Mouse (Mus musculus) intestine, embryonic 15.5 days (tissue): Measurements from ENCODE around the gene Nt5dc2. TPM values are rescaled to one million over a fixed set of nuclear protein-coding genes. Genes with fewer than 3 reads are reported as not detected.

Experiments used
- ATAC-seq: fragments of 200-750 bp; cut with Nextera tagmentation; 2 replicates; pipeline ENCODE4 v1.8.0; 2017; ENCODE audit warnings: moderate TSS enrichment, moderate library complexity
- H3K27ac ChIP-seq: fragments of 300-500 bp; sonication (generic); 2 replicates; pipeline ENCODE4 v1.5.1; 2015; ENCODE audit warnings: mild to moderate bottlenecking, inconsistent platforms
- H3K27me3 ChIP-seq: fragments of 300-500 bp; sonication (generic); replicated peaks from 2 replicates; pipeline ENCODE4 v1.6.1; 2015; ENCODE audit warnings: inconsistent platforms
- H3K36me3 ChIP-seq: fragments of 300-500 bp; sonication (generic); 2 replicates; pipeline ENCODE4 v1.6.1; 2015; ENCODE audit warnings: inconsistent platforms
- H3K4me1 ChIP-seq: fragments of 300-500 bp; sonication (generic); replicated peaks from 2 replicates; pipeline ENCODE4 v1.6.1; 2015; ENCODE audit warnings: inconsistent platforms
- H3K4me2 ChIP-seq: fragments of 300-500 bp; sonication (generic); replicated peaks from 2 replicates; pipeline ENCODE4 v1.6.1; 2015; ENCODE audit warnings: mild to moderate bottlenecking, inconsistent platforms
- H3K4me3 ChIP-seq: fragments of 300-500 bp; sonication (generic); replicated peaks from 2 replicates; pipeline ENCODE4 v1.5.1; 2015; ENCODE audit warnings: inconsistent platforms
- H3K9ac ChIP-seq: fragments of 300-500 bp; sonication (generic); 2 replicates; pipeline ENCODE4 v1.6.1; 2015; ENCODE audit warnings: inconsistent platforms
- H3K9me3 ChIP-seq: fragments of 300-500 bp; sonication (generic); 2 replicates; pipeline ENCODE4 v1.6.1; 2016; ENCODE audit warnings: inconsistent platforms
- WGBS: fragments of 180-500 bp; shearing (Covaris S2); methylation state at CpG from one replicate; pipeline ENCODE4 v1.1.7; 2015; 5-methylcytosine and 5-hydroxymethylcytosine counted together
- polyA plus RNA-seq: library from polyadenylated mRNA; unstranded; fragments of >200 nt; fragmentation: Nextera tagmentation; extraction: Ambion mirVana; gene quantifications from 2 replicates; pipeline ENCODE4 v1.2.1, GENCODE M21; 2015

The Nt5dc2 gene
- polyA plus RNA-seq, 1 experiment from 2014 or later: 261 TPM

DNA sequence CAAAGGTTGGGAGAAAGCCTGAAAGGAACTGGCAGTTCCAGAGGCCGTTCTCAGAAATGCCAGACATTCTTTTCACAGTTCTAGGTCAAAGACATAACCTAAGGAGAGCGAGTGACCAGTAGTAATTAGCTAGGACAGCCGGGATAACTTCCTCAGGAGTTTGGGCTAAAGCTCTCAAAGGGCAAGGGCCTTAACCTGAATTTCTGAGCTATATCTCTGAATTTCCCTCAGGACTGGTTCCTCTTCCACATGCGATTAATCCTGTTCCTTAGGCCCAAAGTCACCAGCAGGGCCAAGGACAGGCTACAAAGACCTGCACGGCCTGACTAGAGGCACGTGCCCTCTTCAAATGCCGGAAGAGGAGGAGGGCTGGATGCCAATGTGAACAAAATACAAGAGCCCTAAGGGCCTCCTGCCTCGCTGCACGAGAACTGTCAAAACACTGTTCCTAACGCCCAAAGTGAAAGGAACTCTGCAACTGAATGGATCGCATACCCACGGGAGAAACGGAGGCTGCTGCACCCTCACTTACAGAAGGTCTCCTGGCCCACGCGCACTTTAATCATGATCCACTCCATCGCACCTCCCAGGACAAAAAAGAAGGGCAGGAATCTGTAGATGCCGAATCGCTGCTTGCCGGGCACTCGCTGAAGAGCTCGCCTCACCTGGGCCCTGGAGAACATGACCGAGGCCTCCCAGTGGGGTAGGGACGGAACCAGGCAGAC, 2.6 kb upstream of the Nt5dc2 start:
- peaks cover 31% of the 10 kb centered on the region for H3K4me1 ChIP-seq

DNA sequence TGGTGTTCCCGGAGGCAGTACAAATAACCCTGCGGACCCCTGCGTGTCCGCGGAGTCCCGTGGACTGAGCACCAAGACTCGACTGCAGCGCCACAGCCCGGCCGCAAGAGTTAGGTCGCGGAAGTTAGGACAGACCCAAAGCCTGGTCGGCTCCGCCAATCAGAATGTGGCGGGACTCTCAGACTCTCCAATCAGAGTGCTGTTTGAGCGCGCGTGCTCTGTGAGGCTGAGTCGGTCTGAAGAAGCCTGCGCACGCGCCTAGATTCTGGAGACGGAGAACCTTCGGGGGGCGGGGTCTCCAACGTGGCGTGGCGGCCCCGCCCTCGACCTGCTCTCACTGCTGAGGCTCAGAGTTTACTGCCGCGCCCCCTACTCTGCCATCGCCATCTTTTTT, 2.0 kb upstream of the Nt5dc2 start, which contains the start of gene Smim4:
Smim4 (minus strand) TSS at position 131 of the 394 bp plus-strand sequence.
- peak within 1 kb of the TSS; percentile 76 for H3K9ac ChIP-seq
- ATAC-seq: peak; percentile 93
- peak within 1 kb of the TSS; percentile 63 for H3K4me3 ChIP-seq
- H3K9me3 ChIP-seq: no peaks in the 10 kb centered on the region
- H3K36me3 ChIP-seq: no peaks in the 10 kb centered on the region
- peak within 1 kb of the TSS; percentile 85 for H3K4me2 ChIP-seq
- under 1% methylated on average over 33 of the region's 33 CpGs for WGBS
- peak within 1 kb of the TSS; percentile 89 for H3K27ac ChIP-seq
- H3K27me3 ChIP-seq: no peaks in the 10 kb centered on the region
- H3K4me1 ChIP-seq: peaks cover 35% of the 10 kb centered on the region

More for the DNA sequence above, 2.6 kb upstream of the Nt5dc2 start:
- Histone ChIP-seq H3K27me3 (no peaks in the 10 kb centered on the region), H3K36me3 (no peaks in the 10 kb centered on the region), H3K9ac (peak overlapping the region; percentile 76), H3K4me3 (peak overlapping the region; percentile 63), H3K27ac (peak overlapping the region; percentile 80), H3K4me2 (peak overlapping the region; percentile 85), H3K9me3 (no peaks in the 10 kb centered on the region)
- 0 out of 2 replicates have a peak, but pooled peaks have one; percentile 13 for ATAC-seq
- WGBS: under 1% methylated on average over 23 of the region's 23 CpGs

DNA sequence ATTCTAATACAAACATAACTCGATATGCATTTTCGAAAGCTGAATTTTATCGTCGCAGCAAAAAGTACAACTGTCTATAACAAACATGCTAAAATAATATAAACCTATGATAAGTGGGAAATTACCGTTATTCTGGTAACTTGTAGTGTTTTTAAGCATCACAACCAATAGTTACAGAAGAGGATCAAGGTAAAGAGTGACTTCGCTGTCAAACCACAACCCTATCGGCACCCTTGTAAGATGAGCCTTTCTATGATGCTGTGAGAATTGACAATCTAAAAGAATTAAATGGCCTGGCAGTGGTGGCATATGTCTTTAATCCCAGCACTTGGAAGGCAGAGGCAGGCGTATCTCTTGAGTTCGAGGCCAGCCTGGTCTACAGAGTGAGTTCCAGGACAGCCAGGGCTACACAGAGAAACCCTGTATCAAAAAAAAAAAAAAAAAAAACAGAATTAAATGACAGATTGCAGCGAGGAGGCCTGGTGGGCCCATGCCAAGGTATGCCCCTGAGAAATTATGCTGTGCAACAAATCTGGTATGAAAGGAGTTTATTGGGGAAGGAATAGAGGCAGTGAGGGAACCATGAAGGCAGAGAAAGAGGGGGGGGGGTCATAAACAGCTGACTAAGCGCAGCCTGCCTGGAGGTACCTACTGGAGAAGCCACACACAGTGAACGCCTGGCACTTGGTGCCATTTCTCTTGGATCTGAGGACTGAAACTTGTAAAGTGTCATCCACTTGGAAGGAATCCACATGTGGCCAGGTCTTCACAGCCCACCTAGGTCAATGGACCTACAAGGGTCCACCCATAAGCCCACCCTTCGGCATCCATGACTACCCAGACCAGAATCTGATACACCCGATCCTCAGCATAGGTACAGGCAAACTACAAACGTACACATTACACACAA, 1.3 kb upstream of the Nt5dc2 start:
- H3K36me3 ChIP-seq: peaks cover 3% of the 10 kb centered on the region; the same call in 1 of the 2 replicates
- 67% methylated on average over 15 of the region's 15 CpGs for WGBS
- peaks cover 42% of the 10 kb centered on the region for H3K4me1 ChIP-seq
- H3K27ac ChIP-seq: peak overlapping the region; percentile 89
- no peak overlapping the region for H3K9ac ChIP-seq
- H3K27me3 ChIP-seq: no peaks in the 10 kb centered on the region
- no peaks in the 10 kb centered on the region for H3K9me3 ChIP-seq
- peak overlapping the region; percentile 63 for H3K4me3 ChIP-seq
- peak overlapping the region; percentile 85 for H3K4me2 ChIP-seq
- ATAC-seq: no peak

DNA sequence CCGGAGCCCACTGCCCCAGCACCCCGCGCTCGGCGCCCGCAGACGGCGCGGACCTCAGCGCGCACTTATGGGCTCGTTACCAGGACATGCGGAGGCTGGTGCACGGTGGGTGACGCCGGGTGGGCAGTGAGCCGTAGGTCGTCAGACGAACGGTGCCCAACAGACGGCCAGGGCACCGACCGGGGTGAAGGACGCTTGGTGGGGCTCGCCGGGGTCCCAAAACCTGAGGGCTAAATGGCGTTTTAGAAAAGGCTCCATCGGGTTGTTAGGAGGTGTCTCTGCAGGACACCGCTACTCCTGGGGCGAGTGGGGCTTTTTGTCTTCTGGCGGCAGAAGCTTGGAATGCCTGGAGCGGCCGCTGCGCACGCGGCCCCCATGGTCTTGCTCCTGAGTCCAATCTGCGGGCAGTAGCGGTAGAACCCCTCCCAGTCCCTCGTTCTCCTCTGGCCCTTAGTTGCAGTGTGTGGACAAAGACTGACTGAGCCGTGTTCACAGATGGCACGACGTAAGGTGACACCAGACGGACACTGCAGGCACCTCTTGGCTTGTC, 494 bp downstream of the Nt5dc2 start:
- peak; percentile 6 for ATAC-seq
- H3K9ac ChIP-seq: peak overlapping the region; percentile 90
- peak overlapping the region; percentile 84 for H3K4me3 ChIP-seq
- H3K27ac ChIP-seq: peak overlapping the region; percentile 89; the same call in 1 of the 2 replicates
- WGBS: under 1% methylated on average over 43 of the region's 43 CpGs
- peak overlapping the region; percentile 85 for H3K4me2 ChIP-seq
- H3K9me3 ChIP-seq: no peaks in the 10 kb centered on the region
- H3K27me3 ChIP-seq: no peaks in the 10 kb centered on the region
- H3K36me3 ChIP-seq: peaks cover 18% of the 10 kb centered on the region
- peaks cover 41% of the 10 kb centered on the region for H3K4me1 ChIP-seq

DNA sequence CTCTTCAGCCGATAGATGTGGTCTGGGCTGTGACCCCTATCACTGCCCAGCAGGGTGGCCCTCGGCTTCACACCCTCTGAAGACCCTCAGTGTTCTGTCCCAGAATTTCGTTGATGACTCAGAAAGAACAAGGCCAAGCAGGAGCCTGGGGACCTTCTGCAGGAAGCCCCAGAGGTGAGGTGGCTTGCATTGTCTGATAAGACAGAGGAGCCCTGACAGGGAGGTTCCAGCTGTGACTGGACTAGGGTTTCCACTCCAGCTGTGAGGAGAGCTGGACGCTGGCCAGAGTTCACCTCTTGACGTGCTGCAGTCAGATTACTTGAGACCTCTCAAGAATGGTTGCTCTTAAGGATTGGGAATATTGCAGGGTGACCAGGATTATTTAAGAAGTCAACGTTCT, 1.2 kb downstream of the Nt5dc2 start:
- H3K4me2 ChIP-seq: peak overlapping the region; percentile 85
- 6% methylated on average over 6 of the region's 6 CpGs for WGBS
- H3K9me3 ChIP-seq: no peaks in the 10 kb centered on the region
- ATAC-seq: no peak
- peaks cover 41% of the 10 kb centered on the region for H3K4me1 ChIP-seq
- no peak overlapping the region for H3K27ac ChIP-seq
- peaks cover 25% of the 10 kb centered on the region for H3K36me3 ChIP-seq
- H3K27me3 ChIP-seq: no peaks in the 10 kb centered on the region
- peak overlapping the region; percentile 84 for H3K4me3 ChIP-seq
- H3K9ac ChIP-seq: peak overlapping the region; percentile 90

DNA sequence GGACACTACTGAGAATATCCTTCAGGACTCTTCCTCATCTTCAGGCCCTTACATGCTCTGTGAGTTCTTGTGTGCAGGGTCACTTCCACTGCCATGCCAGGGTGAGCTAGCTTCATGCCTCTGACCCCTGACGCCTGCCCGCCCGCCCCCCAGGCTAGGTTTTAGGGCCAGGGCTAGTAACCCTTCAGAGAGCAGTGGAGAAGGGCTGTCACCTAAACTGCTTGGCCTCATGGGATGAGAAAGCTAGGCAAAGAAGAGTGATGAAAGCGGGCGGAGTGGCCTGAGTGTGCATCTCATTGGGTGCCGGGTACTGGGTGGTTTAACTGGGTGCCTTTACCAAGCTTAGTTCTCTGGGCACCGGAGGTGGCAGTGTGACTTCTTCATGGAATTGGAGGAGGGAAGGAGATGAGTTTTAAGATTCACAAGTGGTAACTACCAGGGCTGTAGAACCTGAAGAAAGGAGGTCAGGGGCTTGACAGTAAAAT, 1.7 kb downstream of the Nt5dc2 start:
- H3K4me2 ChIP-seq: peak overlapping the region; percentile 85
- WGBS: 74% methylated on average over 7 of the region's 7 CpGs
- peak overlapping the region; percentile 84 for H3K4me3 ChIP-seq
- H3K9me3 ChIP-seq: no peaks in the 10 kb centered on the region
- H3K27me3 ChIP-seq: no peaks in the 10 kb centered on the region
- no peak for ATAC-seq
- H3K27ac ChIP-seq: peak overlapping the region; percentile 71; the same call in 1 of the 2 replicates
- H3K9ac ChIP-seq: peak overlapping the region; percentile 90
- peaks cover 30% of the 10 kb centered on the region for H3K36me3 ChIP-seq
- H3K4me1 ChIP-seq: peaks cover 38% of the 10 kb centered on the region

DNA sequence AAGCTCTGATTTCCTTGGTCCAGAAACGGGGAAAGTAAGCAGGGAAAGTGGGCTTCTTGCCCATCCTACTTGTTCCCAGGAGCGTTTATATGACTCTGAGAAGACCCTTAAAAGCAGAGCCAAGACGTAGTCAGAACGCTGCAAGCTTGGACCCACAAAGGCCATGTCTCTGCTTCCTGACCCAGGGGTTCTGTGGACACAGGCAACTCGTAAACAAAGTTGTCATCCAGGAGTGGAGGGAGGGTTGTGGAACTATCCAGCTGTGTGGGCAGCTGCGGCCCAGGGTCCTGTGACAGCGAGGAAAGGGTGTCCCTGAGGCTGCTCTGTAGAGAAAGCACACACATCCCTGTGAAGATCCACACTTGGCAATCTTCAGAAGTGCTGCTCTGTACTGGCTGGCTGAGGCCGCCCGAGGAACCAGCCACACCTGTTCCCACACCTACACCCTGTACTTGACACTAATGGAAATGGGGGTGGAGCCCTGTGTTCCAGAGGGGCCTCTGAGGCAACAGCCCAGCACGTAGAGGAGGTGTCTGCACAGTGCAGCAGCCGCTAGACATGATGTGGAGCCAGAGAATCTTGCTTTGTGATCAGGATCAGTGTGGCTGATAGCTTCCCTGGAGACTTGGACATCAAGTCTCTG, 2.3 kb downstream of the Nt5dc2 start:
- Histone ChIP-seq H3K27ac (peak overlapping the region; percentile 71), H3K36me3 (peaks cover 33% of the 10 kb centered on the region)
- ATAC-seq: peak; percentile 71

DNA sequence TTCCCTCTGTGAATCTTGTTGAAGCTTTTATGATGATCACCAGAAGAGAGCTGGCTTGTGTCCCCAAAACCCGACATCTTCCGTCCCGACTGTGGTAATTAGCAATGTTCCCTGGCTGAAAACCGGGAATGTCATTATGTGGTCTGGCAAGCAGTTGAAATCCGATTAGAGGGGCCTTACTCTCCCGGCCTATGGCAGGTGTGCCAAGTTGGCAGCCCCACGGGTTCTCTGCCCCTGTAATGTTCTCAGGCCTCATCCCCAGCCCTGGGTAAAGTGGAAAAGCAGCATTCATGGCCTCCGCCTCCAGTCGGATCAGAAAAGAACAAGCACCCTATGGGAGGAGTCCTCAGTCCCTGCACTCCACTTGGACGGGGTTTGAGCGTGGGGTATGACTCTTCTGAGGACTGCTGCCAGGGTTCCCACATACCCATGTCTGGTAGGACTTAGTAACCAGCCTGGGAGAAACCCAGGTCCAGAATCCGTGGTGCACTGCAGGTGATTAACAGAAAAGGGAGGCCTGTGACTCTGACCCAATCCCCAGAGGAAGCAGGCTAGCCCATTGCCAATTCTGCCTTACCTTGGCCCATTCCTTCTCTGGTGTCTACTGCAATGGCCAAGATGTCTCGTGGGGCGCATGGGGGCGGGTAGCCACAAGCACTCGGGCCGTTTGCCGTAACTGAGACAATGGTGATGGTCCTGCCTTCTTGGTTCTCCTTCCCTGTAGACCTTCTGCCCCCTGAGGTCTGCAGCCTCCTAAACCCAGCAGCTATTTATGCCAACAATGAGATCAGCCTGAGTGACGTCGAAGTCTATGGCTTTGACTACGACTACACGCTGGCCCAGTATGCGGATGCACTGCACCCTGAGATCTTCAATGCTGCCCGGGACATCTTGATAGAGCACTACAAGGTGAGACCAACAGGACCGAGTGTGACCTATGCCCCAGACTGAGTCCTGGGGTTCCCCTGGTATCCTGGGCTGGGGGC, 3.5 kb downstream of the Nt5dc2 start:
- Histone ChIP-seq H3K4me3 (no peak overlapping the region), H3K9ac (no peak overlapping the region), H3K4me1 (peaks cover 38% of the 10 kb centered on the region), H3K27me3 (no peaks in the 10 kb centered on the region), H3K9me3 (no peaks in the 10 kb centered on the region), H3K27ac (no peak overlapping the region), H3K36me3 (peaks cover 43% of the 10 kb centered on the region), H3K4me2 (no peak overlapping the region)
- no peak for ATAC-seq
- 88% methylated on average over 25 of the region's 25 CpGs for WGBS

More for the DNA sequence above, 2.3 kb downstream of the Nt5dc2 start:
- peaks cover 38% of the 10 kb centered on the region for H3K4me1 ChIP-seq
- H3K4me3 ChIP-seq: 0 out of 2 replicates have a peak overlapping the region, but pooled peaks have one; percentile 2
- no peaks in the 10 kb centered on the region for H3K27me3 ChIP-seq
- H3K9ac ChIP-seq: 0 out of 2 replicates have a peak overlapping the region, but pooled peaks have one; percentile 15
- 36% methylated on average over 11 of the region's 11 CpGs for WGBS
- peak overlapping the region; percentile 85 for H3K4me2 ChIP-seq
- H3K9me3 ChIP-seq: no peaks in the 10 kb centered on the region

DNA sequence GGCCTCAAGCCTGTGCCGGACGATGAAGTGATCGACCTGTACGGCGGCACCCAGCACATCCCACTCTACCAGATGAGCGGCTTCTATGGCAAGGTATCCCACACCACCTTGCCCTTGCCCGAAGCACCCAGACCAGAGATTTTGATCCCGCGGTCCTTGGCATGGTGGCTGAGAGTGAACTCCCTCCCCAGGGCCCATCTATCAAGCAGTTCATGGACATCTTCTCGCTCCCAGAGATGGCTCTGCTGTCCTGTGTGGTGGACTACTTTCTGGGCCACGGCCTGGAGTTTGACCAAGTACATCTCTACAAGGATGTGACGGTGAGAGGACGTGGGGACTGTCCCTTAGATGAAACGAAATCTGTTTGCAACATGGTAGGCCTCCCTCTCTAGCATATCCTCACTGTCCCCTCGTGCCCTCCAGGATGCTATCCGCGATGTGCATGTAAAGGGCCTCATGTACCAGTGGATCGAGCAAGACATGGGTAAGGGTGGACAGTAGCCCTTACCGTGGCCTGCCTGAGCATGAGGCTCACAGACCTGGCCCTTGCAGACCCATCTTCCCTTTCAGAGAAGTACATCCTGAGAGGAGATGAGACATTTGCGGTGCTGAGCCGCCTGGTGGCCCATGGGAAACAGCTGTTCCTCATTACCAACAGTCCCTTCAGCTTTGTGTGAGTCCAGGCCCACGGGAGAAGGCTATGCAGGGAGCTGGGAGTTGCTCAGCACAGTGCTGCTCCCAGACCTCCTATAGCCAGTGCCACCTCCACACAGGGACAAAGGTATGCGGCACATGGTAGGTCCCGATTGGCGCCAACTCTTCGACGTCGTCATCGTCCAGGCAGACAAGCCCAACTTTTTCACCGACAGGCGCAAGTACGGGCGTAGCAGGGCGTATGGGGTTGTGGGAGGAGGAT, 4.9 kb downstream of the Nt5dc2 start:
- Histone ChIP-seq H3K4me2 (no peak overlapping the region), H3K4me1 (peaks cover 29% of the 10 kb centered on the region), H3K27me3 (no peaks in the 10 kb centered on the region), H3K9ac (no peak overlapping the region), H3K4me3 (no peak overlapping the region), H3K27ac (no peak overlapping the region), H3K9me3 (no peaks in the 10 kb centered on the region), H3K36me3 (peaks cover 53% of the 10 kb centered on the region)
- ATAC-seq: no peak
- 95% methylated on average over 34 of the region's 34 CpGs for WGBS
